Mouse (Mus musculus): Measurements from ENCODE around the gene Gm20388.
A peak's percentile ranks its signal among the peaks of the same experiment; 100 is the strongest.

The Gm20388 gene

GRCm38 (mm10) chr8:122670001-122670400, 2759.4 kb downstream of the Gm20388 start:
- no peak for DNase-seq (ENCODE audit: low spot score in 2 of 2)

GRCm38 (mm10) chr8:122670718-122671117, 2760.1 kb downstream of the Gm20388 start:
- no peak for DNase-seq (ENCODE audit: low spot score in 2 of 2)

GRCm38 (mm10) chr8:122671894-122672293, 2761.3 kb downstream of the Gm20388 start:
- no peak for DNase-seq (ENCODE audit: low spot score in 2 of 2)

GRCm38 (mm10) chr8:122673989-122674388, 2763.3 kb downstream of the Gm20388 start:
- no peak for DNase-seq (ENCODE audit: low spot score in 2 of 2)

- no peak for DNase-seq (ENCODE audit: low spot score in 2 of 2)
These were observed 2764.4 kb downstream of the Gm20388 start for GRCm38 (mm10) chr8:122674999-122675398.

- DNase-seq (ENCODE audit: low spot score in 2 of 2), result no peak
These were observed 2765.2 kb downstream of the Gm20388 start for GRCm38 (mm10) chr8:122675596-122676420.

GRCm38 (mm10) chr8:122676621-122677480, 2766.2 kb downstream of the Gm20388 start:
- DNase-seq (ENCODE audit: low spot score in 2 of 2), result peak; percentile 42 to 61

- no peak for DNase-seq (ENCODE audit: low spot score in 2 of 2)
These were observed 2766.9 kb downstream of the Gm20388 start for GRCm38 (mm10) chr8:122677481-122678021.

- DNase-seq (ENCODE audit: low spot score in 2 of 2), result peak; percentile 67 to 74
These were observed 2767.6 kb downstream of the Gm20388 start for GRCm38 (mm10) chr8:122678061-122678895.

GRCm38 (mm10) chr8:122678896-122679210, 2768.2 kb downstream of the Gm20388 start:
- no peak for DNase-seq (ENCODE audit: low spot score in 2 of 2)

- no peak for DNase-seq (ENCODE audit: low spot score in 2 of 2)
These were observed 2768.8 kb downstream of the Gm20388 start for GRCm38 (mm10) chr8:122679325-122679920.

GRCm38 (mm10) chr8:122680171-122680570, 2769.5 kb downstream of the Gm20388 start:
- no peak for DNase-seq (ENCODE audit: low spot score in 2 of 2)

- no peak for DNase-seq (ENCODE audit: low spot score in 2 of 2)
These were observed 2772.2 kb downstream of the Gm20388 start for GRCm38 (mm10) chr8:122682820-122683219.

GRCm38 (mm10) chr8:122685097-122685861, 2774.6 kb downstream of the Gm20388 start:
- DNase-seq (ENCODE audit: low spot score in 2 of 2), result no peak

GRCm38 (mm10) chr8:122686879-122687278, 2776.2 kb downstream of the Gm20388 start:
- no peak for DNase-seq (ENCODE audit: low spot score in 2 of 2)

GRCm38 (mm10) chr8:122689315-122689714, 2778.7 kb downstream of the Gm20388 start:
- no peak for DNase-seq (ENCODE audit: low spot score in 2 of 2)

- no peak for DNase-seq (ENCODE audit: low spot score in 2 of 2)
These were observed 2780.4 kb downstream of the Gm20388 start for GRCm38 (mm10) chr8:122691018-122691417.

- DNase-seq (ENCODE audit: low spot score in 2 of 2), result no peak
These were observed 2781.5 kb downstream of the Gm20388 start for GRCm38 (mm10) chr8:122692152-122692551.

GRCm38 (mm10) chr8:122695438-122696042, 2784.9 kb downstream of the Gm20388 start:
- no peak for DNase-seq (ENCODE audit: low spot score in 2 of 2)

GRCm38 (mm10) chr8:122697181-122697581, 2786.5 kb downstream of the Gm20388 start:
- no peak for DNase-seq (ENCODE audit: low spot score in 2 of 2)

Data from frontal cortex, postnatal 25 days (tissue).